Mouse (Mus musculus): ENCODE data around the gene Fndc3b.

GRCm38 (mm10) chr3:27511765-27512164, 199.3 kb downstream of the Fndc3b start:
- TF ChIP-seq CTCF (conservative IDR thresholded peaks at IDR 0.05 in 1 of 2, IDR thresholded peaks at IDR 0.05 in 1 of 2; ENCODE audit: low read depth in 2 of 2, low read length in 2 of 2) (no peak), BHLHE40 (IDR thresholded peaks at IDR 0.05; ENCODE audit: low read depth, low read length) (0 out of 2 replicates have a peak, but pooled peaks have one; percentile 9), NRF1 (IDR thresholded peaks at IDR 0.05; ENCODE audit: low read depth, low read length) (no peak)
